Mouse (Mus musculus): ENCODE measurements around the gene Cbarp.

Gene Cbarp

DNA sequence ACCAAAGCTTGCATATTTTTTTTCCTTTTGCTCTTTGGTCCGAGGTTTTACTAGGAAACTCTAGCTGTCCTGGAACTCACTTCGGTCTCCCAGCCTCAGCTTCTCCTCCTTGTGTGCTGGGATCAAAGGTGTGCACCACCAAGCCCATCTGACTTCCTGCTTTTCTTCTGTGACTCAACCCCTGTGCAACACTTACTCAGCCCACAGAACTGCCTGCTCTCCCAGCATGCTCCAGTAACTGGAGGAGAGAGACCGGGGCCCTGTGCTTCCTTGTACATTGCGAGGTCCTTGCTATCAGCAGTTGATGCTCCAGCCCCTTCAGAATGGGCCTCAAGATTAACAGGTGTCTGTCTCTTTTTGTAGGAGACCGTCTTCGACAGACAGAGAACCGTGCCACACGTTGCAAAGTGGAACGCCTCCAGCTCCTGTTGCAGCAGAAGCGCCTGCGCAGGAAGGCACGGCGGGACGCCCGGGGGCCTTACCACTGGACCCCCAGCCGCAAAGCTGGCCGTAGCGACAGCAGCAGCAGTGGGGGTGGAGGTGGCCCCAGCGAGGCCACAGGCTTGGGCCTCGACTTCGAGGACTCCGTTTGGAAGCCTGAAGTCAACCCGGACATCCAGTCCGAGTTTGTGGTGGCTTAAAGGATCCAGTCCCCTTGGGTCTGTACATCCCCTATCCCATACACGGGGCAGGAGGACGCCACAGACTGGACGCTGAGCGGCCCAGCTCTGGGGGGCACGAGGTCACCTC is 15.5 kb upstream of the Cbarp start:
- DNase-seq = no peak

- no peak for DNase-seq
Observed at GRCm38 (mm10) chr10:80155277-80155676, 14.6 kb upstream of the Cbarp start.

- DNase-seq = no peak
Observed at GRCm38 (mm10) chr10:80154384-80154783, 13.7 kb upstream of the Cbarp start.

- DNase-seq = peak; percentile 61
Observed at GRCm38 (mm10) chr10:80153713-80154112, 13.1 kb upstream of the Cbarp start.

- DNase-seq = no peak
Observed at GRCm38 (mm10) chr10:80152873-80153260, 12.2 kb upstream of the Cbarp start.

DNA sequence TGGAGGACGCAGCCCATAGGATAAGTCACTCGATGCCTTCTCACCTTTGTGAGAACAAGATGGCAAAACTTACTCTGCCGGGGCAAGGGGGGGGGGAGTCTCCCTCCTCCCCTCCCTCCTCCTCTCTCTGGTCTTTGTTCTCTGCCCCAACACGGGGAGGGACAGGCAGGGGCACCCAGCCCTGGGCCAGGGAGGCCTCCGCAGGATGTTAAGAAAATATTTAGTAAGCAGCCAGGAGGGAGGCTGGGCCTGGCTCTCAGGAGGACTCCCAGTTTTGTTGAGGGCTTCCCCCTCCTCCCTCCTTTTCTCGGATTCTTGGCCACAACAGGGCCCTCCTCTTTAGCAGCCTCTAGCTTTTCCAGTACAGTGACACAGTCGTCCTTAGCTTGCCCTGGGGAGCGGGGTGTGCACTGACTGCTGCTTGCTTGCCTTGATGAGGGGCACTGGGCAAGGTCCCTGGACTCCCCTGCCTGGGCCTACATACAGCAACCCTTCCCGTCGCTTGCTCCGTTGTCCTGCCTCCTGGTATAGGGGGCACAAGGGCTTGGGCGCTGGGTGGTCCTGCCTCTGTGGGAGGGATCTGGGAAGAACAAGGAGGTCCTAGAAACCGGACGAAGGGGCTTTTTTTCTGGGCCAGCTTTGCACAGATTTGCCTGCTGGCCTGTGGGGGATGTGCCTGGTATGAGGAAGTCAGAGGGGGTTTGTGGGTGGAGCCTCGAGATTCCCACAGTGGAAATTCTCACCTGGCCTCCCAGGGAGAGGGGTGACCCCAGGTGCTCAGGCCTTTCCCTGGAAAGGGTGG is 11.6 kb upstream of the Cbarp start:
- no peak for DNase-seq

DNA sequence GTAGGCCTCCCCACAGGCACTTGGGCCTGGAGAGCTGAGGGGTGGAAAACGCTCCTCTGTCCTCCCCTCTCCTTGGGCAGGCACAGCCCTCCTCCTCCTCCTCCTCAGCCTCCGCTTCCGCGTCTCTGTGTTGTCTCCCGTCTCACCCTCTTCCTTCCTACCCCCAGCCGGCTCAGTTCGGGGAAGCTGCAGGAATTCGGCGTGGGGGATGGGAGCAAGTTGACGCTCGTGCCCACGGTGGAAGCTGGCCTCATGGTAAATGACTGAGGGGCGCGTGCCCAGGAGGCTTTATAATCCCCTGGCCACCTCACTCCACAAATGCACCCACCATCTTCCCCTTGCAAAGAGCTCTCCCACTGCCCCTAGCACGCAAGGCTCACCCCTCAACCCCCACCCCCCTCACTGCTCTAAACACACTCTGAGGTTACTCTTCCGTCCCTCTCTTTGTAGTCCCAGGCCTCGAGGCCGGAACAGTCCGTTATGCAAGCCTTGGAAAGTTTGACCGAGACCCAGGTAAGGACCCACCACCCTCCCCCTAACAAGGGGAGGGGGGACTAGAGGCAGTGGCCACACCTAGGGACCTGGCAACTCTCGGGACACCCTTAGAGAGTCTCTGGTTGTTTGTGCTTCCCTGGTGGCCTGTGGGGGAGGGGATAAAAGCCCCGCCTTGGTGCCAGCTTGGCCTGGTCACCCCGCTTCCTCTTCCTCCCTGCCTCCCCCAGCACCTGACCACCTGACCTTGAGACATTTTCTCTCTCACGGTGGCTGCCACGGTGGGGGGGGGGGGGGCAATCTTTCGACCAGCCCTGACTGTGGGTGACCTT is 10.8 kb upstream of the Cbarp start:
- DNase-seq = peak; percentile 62

DNA sequence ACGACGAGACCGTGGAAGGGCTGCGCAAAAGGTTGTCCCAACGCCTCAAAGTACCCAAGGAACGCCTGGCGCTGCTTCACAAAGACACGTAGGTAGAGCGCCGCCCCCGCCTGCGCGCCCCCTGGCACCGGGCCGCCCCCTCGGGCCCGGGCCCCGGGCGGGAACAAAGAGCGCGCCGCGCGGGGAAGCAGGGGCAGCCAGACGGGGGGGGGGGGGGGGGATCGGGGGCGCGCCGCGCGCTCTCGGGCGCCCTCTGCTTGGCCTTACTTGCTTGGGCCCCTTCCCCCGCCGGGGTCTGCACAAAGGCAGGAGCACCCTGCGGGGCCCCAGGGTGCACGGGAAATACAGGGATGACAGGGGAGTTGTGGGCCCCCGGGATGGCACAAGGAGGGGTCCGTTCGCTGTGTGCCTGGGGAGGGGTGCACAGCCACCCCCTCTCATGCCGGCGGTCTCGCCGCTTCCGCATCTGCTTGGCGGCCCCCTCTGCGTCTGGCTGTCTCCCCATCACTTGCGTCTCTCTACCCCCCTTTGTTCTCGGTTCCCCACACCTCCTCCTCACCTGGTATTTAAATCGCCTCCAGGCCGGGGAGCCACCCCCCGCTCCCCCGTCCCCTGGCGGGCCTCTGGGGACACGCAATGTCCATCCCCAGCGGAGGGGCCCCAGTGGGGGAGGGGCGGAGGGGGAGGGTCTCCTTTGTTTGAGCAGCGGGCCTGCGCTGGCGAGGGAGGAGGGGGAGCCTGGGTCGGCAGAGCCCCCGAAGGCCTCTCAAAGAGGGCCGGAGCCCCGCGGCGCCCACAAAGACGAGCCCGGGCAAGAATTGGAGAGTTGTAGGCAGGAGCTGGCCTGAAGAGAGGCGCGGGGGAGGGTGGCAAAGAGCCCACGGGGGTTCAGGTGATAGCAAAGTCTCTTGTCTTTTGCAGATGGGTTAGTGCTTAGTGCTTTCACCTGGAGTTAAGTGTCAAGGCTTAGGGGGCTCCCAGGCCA is 9.9 kb upstream of the Cbarp start:
- DNase-seq = peak; percentile 68

DNA sequence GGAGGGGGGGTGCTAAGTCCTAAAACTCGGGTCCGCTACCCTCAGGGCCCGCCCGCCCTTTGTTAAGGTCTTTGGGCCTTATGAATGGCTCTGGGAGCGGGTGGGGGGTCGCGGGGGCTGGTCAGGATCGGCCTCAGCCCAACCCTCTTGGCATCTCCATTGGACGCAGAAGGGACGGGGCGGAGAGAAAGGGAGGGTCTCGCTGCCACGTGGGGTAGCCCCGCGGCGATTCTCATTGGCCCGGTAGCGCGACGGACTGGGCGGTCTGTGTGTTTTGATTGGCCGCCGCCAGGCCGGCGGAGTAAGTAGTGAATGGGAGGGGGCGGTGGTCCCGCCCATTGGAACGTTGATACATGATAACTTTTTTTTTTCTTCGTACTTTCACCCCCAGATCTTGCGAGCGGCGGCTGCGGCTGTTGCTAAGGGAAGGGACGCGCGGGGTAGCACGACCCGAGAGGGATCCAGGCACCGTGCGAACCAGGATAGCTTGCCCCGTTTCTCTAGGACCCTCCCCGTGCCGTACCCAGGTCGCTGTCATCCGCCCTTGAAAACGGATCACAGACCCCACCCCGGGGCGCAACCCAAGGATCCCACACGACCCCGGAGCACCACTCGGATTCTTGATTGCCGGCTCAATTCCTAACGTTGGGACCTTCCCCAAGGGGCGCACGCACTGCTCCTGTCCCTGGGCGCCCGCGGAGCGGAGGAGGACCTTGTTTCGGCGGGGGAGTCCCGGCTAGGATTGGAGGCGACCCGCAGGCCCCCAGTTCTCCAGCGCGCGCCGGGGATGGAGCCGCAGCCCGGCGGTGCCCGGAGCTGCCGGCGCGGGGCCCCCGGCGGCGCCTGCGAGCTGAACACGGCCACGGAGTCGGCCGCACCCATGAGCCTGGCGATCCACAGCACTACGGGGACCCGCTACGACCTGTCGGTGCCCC is 8.9 kb upstream of the Cbarp start:
- DNase-seq = peak; percentile 97

GRCm38 (mm10) chr10:80148610-80149290 is 8.1 kb upstream of the Cbarp start:
- peak; percentile 93 for DNase-seq

DNA sequence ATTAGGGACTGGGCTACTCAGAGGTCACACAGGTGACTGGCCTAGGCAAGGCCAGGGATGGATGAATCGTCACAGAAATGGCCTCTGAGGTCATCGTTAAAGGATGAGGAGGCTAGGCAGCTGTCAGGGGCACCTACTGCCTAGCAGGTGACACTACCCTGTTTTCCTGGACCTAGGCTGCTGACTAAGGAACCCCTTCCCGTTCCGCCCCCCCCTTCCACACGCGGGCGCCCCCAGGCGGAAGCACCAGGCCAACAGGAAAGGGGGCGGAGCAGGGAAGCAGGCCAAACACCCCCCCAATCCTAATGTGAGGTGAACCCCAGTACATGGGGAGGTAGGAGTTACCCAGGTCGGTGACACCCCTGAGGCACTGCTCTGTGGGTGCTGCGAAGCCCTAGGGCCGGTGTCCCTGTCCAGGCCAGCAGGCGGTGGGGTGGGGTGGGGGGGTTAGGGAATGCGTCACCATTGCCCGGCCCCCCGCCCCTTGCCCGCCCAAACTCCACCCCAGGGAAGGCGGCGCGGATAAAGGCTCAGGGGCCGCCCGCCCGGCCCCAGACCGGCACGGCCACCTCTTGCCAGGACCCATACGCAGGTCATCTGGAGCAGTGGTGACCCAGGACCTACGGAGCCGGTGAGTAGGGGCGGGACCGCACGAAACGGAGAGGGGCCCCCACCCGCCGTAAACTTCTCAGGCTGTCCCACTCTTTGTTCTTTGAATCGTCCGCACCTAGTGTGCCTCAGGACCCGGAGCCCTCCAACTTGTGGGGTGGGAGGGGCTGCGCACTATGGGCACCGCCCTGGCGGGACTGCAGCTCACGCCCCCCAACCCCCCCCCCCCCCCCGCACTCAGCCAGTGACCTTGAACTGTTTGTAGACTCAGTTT is 7.3 kb upstream of the Cbarp start, which contains the start of gene Midn:
Midn (plus strand) TSS at position 554 of the 883 bp plus-strand sequence.
- DNase-seq = peak; percentile 88

DNA sequence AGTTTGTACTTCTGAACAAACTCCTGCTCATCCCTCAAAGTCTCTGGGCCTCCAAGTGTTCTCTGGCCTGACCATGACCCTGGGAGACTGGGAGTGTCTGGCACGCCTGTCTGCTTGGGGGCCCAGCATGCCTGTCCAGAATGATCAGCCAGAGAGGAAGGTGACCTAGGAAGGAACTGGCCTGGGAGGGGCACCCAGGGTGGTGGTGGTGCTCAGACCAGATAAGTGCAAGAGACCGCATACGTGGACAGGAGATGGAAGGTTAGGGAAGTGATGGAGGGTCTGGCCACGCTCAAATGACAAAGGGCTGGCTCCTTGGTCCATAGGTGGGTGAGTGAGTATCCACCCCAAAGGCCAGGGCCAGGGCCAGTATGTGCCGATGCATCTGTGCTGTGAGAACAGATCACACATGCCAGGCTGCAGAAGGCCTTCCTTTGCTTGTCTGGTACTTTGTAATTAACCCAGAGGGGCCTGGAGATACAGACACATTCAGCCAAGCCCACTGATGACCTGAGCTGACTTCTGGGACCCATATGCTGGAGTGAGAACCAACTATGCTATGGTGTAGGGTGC is 6.6 kb upstream of the Cbarp start:
- DNase-seq = peak; percentile 76

DNA sequence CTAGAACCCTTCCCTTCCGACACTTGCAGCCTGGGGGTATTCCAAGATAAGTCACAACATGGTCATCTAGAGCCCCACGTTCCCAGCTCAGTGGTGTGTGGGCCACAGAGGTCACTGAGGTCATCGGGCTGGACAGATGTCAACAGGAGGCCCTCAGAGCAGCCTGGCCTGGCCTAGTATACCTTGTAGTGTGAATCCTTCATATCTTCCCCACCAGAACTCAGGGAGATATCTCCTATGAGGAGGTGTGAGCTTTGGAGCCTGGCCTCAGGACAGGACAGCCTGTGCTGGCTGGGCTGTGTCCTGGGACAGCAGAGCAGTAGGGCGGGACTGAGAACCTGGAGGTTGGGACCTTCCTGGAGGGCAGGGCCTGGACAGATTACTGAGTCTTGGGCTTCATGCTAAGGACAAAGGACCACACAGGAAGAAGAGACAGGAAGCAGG is 6.0 kb upstream of the Cbarp start:
- no peak for DNase-seq

GRCm38 (mm10) chr10:80145896-80146295 is 5.3 kb upstream of the Cbarp start:
- DNase-seq = peak; percentile 75

GRCm38 (mm10) chr10:80144864-80145838 is 4.5 kb upstream of the Cbarp start:
- peak; percentile 81 for DNase-seq

- DNase-seq = no peak
Observed at GRCm38 (mm10) chr10:80144159-80144558, 3.5 kb upstream of the Cbarp start.

DNA sequence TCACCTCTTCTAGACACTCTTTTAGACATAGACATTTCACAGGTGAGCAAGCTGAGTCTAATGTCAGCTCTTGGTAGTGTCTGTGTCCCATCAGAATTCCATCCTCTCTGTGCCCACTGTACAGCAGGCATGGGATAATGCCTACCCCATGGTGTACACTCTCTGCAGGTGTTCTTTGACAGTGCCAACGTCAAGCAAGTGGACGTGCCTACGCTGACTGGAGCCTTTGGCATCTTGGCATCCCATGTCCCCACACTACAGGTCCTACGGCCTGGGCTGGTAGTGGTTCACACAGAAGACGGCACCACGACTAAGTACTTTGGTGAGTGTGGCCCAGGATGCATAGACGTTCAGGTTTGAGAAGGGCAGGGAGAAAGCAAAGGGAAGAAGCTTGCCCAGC is 3.0 kb upstream of the Cbarp start:
- no peak for DNase-seq
